Mouse (Mus musculus) lung, postnatal 10 days (tissue): ENCODE data around the gene Taf15.
"Not testable (repeated sequence)": the region's sequence is repeated elsewhere in the genome, so short reads cannot be mapped to it uniquely, and the experiment has no call there.

Experiments
- DNase-seq: peaks from one replicate; pipeline ENCODE4 v3.0.0; 2021

Taf15 gene

DNA sequence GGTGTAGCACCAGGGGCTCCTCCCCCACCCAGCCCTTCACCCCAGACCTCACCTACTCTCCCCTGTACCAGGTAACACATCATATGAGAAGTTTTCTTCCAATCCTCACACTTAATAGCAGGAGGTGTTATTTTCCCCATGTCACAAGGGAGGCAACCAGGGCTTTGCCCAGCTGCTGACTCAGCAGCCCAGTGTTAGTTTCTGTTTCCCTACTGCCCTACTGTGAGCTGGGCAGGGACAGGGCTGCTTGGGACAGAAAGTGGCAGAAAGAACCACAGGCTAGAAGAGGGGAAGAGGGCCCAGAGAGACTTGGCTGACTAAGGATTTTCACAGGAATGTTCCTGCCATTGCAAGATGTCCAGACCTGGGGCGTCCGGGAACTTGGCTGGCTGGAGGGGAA is 68.0 kb downstream of the Taf15 start:
- DNase-seq, result no peak

DNA sequence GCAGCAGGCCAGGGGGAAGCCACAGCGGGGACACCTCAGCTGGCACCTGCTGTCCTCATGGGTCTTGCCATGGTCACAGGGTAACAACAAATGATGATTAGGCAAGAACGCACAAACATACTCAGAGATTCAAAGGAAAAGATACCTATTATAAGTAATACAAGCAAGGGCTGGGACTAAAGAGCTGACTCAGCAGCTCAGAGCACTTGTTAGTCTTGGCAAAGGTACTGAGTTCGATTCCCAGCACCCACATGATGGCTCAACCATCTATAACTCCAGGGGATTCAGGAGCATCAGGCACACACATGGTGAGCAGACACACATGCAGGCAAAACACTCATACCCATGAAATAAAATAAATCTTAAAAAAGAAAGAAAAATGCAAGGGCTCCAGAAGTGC is 68.5 kb downstream of the Taf15 start:
- DNase-seq, result no peak

- DNase-seq, result no peak
Observed at GRCm38 (mm10) chr11:83544214-83544613, 71.3 kb downstream of the Taf15 start.

DNA sequence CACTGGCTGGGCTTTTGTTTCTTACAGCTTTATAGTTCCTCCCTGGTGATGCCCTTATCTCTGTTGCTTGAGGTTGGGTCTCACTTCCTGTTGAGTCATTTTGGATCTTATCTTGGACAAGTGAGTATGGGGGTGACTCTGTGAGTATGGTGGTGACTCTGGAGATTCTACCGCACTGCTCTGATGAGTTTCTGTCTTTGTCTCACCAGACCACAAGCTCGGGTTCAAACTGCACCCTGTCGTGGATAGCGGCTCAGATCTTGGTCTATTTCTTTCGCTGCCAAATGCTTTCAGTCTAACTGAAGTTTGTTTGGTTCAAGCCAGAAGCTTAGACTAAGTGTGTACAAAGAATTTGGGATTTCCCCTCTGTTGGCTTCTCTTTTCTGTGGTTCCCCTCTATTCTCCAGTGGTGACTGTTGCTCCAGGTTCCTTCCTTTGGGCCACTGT is 77.3 kb downstream of the Taf15 start:
- no peak for DNase-seq

- not testable (repeated sequence) for DNase-seq
Observed at GRCm38 (mm10) chr11:83551037-83551436, 78.2 kb downstream of the Taf15 start.

DNA sequence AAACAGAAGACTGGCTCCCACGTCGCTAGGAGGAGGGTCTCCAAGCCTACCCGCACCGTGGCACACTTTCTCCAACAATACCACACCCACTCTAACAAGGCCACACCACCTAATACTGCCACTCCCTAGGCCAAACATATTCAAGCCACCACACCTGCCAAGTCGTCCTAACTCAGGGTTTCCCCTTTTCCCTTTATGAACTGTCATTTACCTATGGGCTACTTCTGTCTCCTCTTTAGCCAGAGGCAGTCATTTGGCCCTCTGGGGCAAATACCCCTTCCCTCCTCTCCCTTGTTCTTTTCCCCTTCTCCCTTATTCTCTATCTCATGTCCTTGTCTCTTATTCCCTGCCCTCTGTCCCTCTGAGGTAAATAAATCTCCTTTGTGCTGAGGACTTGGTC is 78.8 kb downstream of the Taf15 start:
- DNase-seq, result no peak
